Mouse (Mus musculus): ENCODE measurements around the gene Cdh12.

The Cdh12 gene

DNA sequence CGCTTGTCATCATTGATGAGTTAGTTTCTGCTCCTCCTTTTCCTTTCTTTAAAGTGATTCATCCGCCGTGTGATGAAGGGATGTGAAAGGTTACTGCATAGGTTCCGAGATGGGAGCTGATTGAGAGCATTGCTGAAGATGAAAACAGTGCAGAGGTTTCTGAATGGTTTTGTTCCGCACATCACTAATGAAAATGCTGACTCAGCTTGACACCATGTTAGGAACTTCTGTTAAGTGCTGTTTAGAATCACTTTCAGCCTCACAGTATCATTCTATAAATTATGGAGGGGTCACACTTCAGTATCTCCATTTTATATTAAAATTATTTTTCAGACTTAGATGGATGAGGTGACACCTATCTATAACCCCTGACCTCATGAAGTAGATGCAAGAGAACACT lies 247.2 kb downstream of the Cdh12 start:
- DNase-seq (ENCODE audit: low spot score in 2 of 2) = no peak

- no peak for DNase-seq (ENCODE audit: low spot score in 2 of 2)
Measured at GRCm38 (mm10) chr15:20711859-20712258, 262.8 kb downstream of the Cdh12 start.

DNA sequence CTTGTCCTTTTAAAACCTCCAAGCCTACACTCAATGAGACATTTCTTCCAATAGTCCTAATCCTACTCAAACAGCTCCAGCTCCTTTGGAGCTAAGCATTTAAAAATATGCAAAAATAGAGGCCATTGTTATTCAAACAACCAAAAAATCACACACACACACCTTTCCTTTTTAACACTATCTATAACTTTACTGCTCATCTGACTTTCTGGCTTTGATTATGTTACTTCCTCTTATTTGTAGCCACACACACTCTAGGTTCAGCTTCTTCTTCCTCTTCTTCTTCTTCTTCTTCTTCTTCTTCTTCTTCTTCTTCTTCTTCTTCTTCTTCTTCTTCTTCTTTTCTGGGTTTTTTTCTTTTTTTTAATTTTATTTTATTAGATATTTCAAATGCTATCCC lies 323.2 kb downstream of the Cdh12 start:
- DNase-seq (ENCODE audit: low spot score in 2 of 2) = no peak

DNA sequence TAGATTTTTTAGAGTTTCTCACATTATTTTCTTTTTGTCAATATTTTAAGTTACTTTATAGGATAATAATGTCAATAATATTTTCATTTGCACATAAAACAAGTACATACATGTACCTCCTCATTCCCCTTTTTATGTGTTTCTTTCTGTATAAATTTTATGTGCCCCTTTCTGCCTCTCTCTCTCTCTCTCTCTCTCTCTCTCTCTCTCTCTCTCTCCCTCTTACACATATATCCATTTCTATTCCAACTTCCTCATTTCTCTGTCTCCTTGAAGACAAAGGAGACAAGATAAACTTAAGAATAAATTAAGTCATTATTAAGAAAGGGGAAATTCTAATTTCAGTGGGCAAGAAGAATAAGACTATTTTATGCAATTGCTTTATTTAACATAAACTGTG lies 324.4 kb downstream of the Cdh12 start:
- DNase-seq (ENCODE audit: low spot score in 2 of 2) = no peak

GRCm38 (mm10) chr15:20796999-20797398 lies 347.9 kb downstream of the Cdh12 start:
- DNase-seq (ENCODE audit: low spot score in 2 of 2) = no peak

GRCm38 (mm10) chr15:20798541-20798940 lies 349.5 kb downstream of the Cdh12 start:
- no peak for DNase-seq (ENCODE audit: low spot score in 2 of 2)

- DNase-seq (ENCODE audit: low spot score in 2 of 2) = no peak
Measured at GRCm38 (mm10) chr15:20835887-20836286, 386.8 kb downstream of the Cdh12 start.

- DNase-seq (ENCODE audit: low spot score in 2 of 2) = no peak
Measured at GRCm38 (mm10) chr15:20836991-20837390, 387.9 kb downstream of the Cdh12 start.

DNA sequence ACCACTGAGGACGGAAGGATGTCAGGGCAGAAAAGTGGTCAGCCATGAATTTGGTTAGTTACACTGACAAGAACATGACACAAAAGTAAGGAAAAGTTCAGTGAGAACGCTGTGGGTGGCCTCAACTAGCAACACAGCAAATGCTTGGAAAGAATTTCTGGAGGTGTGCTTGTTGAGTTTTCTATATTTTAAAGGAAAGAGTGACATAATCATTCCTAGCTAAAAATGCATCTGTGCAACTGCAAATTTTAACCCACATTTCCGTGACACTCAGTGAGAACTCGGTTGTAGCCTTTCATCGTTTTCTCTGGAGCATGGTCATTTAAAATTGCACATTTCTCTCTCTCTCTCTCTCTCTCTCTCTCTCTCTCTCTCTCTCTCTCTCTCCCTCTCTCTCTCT lies 392.4 kb downstream of the Cdh12 start:
- no peak for DNase-seq (ENCODE audit: low spot score in 2 of 2)

GRCm38 (mm10) chr15:20863076-20863475 lies 414.0 kb downstream of the Cdh12 start:
- no peak for DNase-seq (ENCODE audit: low spot score in 2 of 2)

DNA sequence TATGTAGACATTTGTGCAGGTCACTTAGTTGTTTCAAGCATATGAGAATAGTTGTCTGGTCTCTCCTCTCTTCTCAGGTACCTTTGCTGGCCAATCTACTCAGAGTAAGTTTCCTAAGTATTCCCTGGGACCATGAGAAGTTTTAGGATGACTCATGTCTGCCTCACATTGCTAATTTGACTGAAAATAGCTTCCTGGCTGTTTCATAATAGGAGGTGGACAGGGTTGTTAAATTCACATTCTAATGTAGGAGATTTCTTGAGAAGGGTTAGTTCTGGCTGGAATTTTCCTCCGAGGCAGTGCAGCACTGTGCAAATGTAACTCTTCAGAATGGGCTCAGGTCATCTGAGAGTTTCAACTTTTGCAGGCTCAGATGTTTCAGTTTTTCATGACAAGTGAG lies 423.5 kb downstream of the Cdh12 start:
- no peak for DNase-seq (ENCODE audit: low spot score in 2 of 2)

- DNase-seq (ENCODE audit: low spot score in 2 of 2) = no peak
Measured at GRCm38 (mm10) chr15:20876993-20877392, 427.9 kb downstream of the Cdh12 start.

- no peak for DNase-seq (ENCODE audit: low spot score in 2 of 2)
Measured at GRCm38 (mm10) chr15:20893471-20893870, 444.4 kb downstream of the Cdh12 start.

DNA sequence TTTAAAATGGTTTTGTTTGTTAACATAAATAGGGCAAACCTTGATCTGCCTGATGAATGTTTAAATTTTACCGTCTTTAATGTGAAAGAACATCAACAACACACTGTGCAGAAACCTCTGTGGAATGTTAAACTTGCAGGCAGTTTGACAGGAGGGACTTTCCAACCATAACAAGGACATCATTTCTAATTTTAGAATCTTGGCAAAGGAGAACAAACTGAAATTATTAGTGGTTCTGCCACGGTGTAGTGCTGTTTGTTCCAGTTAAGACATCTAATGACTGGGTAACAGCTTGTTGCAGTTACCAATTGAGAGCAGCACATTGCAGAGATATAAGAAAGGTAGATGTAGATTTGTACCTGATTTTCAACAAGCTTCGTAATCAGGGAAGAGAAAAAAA lies 453.5 kb downstream of the Cdh12 start:
- no peak for DNase-seq (ENCODE audit: low spot score in 2 of 2)

DNA sequence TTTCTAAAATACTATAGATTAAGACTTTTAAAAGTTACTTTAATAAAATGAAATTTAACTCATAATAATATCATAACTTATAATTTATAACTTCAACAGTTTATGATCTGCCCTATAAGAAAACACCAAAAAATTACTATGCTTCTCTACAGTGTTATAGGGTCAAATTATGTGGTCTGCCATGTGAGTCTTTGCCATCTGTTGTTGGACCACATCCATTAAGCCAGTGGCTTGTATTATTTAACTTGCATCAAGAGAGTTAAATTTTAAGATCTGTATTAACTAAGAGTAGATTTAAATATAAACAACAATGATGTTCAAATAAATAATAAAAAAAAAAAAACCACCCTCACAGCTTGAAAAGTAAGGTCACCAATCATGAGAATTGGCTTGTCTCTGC lies 479.2 kb downstream of the Cdh12 start:
- no peak for DNase-seq (ENCODE audit: low spot score in 2 of 2)

- no peak for DNase-seq (ENCODE audit: low spot score in 2 of 2)
Measured at GRCm38 (mm10) chr15:20944000-20944399, 494.9 kb downstream of the Cdh12 start.

GRCm38 (mm10) chr15:20967463-20967862 lies 518.4 kb downstream of the Cdh12 start:
- DNase-seq (ENCODE audit: low spot score in 2 of 2) = no peak

DNA sequence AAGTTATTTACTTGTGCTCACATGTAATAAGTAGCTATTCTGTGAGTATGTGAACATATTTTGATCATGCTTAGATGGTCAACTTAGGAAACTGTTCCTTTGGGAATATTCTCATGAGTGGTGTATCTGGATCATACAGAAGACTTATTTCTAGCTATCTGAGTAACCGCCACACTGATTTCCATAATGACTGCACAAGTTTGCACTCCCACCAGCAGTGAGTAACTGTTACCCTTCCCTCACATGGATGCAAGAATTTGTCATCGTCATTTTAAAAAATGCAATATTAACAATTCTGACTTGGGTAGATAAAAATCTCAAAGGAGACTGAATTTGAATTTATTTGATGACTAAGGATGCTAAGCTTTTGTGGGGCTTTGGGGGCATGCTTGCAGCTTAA lies 522.0 kb downstream of the Cdh12 start:
- no peak for DNase-seq (ENCODE audit: low spot score in 2 of 2)

GRCm38 (mm10) chr15:21000541-21000940 lies 551.5 kb downstream of the Cdh12 start:
- DNase-seq (ENCODE audit: low spot score in 2 of 2) = no peak

GRCm38 (mm10) chr15:21007931-21008330 lies 558.9 kb downstream of the Cdh12 start:
- DNase-seq (ENCODE audit: low spot score in 2 of 2) = no peak

DNA sequence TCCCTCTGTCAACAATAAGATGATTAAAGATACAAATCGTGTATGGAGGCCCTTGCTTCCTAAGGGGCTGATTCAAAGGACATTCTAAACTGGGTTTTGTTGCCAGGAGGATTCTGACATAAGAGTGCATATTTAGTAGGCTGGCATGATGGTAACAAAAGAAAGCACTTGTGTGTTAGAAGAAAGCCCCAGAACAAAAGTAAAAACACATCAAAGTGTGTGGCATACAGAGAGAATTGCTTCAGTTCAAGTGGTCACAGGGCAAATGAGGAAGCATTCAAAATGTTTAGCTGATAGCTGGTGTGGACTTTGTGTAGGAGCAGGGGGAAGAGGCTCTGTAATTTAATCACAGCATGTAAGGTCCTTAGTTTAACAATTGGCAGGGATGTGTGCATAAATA lies 559.4 kb downstream of the Cdh12 start:
- DNase-seq (ENCODE audit: low spot score in 2 of 2) = no peak

DNA sequence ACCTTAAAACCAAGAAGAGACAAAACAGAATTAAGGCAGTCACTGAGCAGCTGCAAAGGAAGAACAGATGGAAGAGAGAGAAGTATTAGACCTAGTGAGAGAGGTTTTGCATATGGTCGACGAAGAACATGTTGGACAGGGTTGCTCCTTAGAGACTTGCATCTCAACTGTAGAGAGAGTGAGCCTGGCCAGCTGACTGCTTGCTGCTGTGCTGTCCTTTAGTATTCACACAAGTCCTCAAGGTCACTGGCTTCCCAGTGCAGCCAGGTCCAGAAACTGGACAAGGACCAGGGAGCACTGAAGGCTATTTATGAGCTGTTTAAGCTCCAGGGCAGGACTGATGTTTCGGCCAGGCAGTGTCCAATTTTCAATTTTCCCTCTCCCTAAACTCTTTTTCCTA lies 559.9 kb downstream of the Cdh12 start:
- no peak for DNase-seq (ENCODE audit: low spot score in 2 of 2)

- DNase-seq (ENCODE audit: low spot score in 2 of 2) = no peak
Measured at GRCm38 (mm10) chr15:21063683-21064082, 614.6 kb downstream of the Cdh12 start.

GRCm38 (mm10) chr15:21069264-21069663 lies 620.2 kb downstream of the Cdh12 start:
- DNase-seq (ENCODE audit: low spot score in 2 of 2) = no peak

- no peak for DNase-seq (ENCODE audit: low spot score in 2 of 2)
Measured at GRCm38 (mm10) chr15:21092824-21093223, 643.8 kb downstream of the Cdh12 start.
